Mouse (Mus musculus): ENCODE results near the gene Rbm8a2. TPM values are rescaled to one million over a fixed set of nuclear protein-coding genes. Genes with fewer than 3 reads are reported as not detected.
"Not testable (repeated sequence)": the region's sequence is repeated elsewhere in the genome, so short reads cannot be mapped to it uniquely, and the experiment has no call there.

Gene Rbm8a2
- total RNA-seq (2015): 0.16 and 0.20 TPM in 2 replicates
- total RNA-seq (2017): 0.20 and 0.26 TPM in 2 replicates

DNA sequence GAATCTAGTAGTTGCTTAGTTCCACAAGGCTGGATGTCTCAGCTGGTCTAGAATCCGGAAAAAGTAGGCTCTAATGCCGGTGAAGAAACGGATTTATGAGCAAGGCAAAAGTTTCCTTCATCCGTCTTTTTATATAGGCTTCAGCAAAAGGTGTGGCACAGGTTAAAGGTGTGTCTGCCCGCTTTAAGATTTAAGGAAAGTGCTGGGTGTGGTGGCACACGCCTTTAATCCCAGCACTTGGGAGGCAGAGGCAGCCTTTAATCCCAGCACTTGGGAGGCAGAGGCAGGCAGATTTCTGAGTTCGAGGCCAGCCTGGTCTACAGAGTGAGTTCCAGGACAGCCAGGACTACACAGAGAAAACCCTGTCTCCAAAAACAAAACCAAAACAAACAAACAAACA, at the start of gene Rbm8a2:
Gene Rbm8a2, minus strand, starts transcription at position 101 of the 400 bp plus-strand sequence.
- ATAC-seq (ENCODE audit: poor library complexity, severe bottlenecking): not testable (repeated sequence)

DNA sequence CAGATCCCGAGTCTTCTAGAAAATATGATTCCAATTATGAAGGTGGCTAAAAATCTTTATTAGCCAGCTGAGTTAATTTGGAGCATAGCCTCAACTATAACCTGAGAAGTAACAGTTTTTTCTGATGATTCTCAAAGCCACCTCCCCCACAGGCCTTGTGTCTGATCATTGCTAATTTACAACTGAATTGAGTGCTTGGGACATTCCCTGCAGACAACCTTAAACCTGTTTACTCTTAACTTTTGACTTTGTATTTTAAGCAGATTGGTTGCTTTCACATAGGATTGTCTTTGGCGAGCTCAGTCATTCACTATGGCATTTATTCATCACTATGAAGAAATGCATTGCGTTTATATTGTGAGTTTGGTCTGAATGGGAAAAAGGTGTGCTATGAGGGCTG, 49.5 kb upstream of the Rbm8a2 start:
- no peak for ATAC-seq (ENCODE audit: poor library complexity, severe bottlenecking)

DNA sequence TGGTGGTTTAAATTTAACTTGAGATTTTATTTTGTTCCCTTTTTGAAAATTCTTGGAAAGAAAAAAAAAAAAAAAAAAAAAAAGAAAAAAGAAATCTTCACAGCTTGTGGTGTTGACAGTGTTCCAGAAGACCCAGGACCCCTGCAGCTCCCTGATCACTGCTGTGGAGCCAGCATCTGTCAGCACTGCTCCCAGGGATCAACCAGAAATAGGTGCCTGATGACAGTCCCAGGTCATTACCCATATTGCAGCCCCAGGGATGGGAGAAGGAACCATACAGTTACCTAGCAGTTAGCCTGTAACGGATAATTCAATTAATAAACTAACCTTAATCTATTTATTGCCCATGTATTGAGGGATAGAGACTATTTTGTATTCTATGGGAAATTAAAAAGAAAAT, 45.6 kb upstream of the Rbm8a2 start:
- ATAC-seq (ENCODE audit: poor library complexity, severe bottlenecking): no peak

DNA sequence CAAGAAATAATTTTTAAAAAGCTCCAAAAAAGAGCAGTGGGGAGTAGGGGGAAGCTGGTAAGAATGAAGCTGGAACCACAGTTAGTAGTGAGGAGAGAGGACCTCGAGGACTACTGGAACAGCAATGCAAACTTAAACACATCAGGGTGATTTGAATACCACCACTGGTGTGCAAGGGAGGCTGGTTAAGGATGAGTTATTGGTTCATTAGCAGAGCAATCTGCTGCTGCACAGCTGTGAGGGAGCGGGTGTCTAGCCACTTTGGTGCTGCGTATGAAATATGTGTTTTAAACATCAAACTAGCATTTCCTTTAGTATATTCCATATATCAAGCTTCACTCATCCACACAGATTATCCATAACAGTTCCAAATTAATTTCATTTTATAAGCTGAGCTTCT, 39.6 kb upstream of the Rbm8a2 start:
- ATAC-seq (ENCODE audit: poor library complexity, severe bottlenecking): no peak

DNA sequence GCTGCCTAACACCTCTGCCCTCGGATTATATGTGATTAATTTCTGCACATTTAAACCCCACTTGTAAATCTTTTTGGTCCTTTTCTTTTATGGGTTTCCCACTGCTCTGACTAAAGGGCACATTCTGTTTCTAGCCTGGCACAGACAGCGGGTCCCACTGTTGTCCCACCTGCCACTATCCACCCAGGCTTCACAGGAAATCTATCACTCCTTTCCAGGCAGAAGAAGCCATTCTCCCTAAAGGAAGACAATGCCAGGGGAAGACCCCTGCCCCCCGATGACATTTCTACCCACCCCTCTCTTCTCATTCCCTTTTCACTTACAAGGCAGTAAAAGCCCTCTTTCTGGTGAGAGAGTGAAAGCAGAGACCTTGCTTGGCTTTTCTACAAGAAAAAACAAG, 37.2 kb upstream of the Rbm8a2 start:
- no peak for ATAC-seq (ENCODE audit: poor library complexity, severe bottlenecking)

DNA sequence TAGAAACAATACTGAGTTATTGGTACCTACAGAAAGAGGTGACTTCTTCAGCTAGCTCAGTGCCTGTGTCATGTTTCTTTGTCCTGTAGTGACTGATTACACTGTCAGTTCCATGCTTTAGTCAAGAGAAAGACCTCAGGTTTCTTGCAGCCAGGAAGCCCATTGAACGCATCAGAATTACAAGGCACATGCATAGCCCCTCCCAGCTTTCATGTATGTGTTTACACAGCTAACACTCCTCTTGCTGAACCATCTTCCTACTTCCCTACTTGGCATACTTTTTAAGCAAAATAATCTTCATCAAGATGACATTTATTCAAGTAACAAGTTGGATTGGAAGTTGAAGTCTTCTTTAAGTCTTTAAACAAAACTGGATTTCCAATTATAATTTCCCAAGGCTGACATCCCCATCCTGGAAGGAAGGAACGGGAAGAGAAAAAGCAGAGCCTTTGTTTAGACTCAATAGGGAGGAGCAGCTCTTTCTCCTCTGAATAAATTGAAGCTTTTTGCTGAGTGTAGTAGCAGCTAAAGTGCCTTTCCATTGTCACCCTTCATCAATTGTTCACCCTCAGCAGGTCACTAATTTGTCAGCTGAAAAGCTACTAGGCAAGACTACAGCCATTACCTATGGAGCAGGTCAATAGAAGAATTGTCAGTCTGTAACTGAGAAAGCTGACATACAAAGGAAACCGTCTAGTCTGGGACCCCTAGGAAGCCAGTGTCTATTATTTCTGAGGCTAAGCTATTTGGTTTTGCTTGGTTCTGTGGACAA, 34.8 kb upstream of the Rbm8a2 start:
- ATAC-seq (ENCODE audit: poor library complexity, severe bottlenecking): no peak

DNA sequence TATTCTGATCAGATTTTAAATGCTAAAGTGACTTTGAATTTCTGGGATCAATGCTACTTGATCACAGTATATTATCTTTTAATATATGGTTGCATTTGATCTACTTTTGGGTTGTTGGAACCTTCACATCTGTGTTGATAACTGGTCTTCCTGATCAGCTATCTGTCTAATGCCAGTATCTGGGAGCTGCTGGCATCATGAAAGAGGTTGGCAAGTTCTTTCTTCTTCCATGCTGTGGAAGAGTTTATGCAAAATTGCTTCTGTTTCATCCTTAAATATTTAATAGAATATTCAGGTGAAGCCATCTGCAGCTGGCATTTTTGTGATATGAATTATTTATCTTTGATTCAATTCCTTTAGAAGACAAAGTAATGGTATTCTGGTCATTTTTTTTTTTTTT, 32.6 kb upstream of the Rbm8a2 start:
- no peak for ATAC-seq (ENCODE audit: poor library complexity, severe bottlenecking)

DNA sequence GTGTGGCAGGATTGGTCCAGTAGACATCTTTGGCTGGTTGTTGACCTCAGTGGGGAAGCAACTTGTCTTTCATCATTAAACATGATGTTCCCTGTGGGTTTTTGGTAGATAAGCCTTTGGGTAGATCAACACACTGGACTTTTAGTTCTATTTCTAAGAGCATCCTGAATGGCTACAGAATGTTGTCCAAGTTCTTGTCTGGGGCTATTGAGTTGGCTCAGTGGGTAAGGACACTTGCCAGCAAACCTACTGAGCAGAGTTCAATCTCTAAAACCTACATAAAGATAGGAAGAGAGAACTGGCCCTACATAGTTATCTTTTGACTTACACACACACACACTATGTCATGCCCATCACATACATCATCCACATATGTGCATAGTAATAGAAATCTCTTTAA, 32.2 kb upstream of the Rbm8a2 start:
- ATAC-seq (ENCODE audit: poor library complexity, severe bottlenecking): no peak

DNA sequence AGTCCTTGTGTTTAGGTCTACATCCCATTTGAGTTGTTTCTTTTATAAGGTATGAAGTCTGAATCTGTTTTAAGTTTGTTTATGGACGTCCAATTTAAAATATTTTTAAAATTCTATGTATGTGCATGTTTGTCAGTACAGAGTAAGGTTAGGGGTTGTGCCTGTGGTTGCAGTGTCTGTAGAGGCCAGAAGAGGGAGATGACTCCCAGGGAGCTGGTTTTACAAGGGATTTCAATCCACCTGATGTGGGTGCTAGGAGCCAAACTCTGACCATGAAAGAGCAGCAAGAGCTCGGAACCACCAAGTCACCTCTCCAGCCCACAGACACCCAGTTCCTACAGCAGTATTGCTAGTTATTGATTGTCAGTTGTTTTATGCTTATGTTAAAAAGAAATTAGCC, 29.5 kb upstream of the Rbm8a2 start:
- ATAC-seq (ENCODE audit: poor library complexity, severe bottlenecking): no peak

DNA sequence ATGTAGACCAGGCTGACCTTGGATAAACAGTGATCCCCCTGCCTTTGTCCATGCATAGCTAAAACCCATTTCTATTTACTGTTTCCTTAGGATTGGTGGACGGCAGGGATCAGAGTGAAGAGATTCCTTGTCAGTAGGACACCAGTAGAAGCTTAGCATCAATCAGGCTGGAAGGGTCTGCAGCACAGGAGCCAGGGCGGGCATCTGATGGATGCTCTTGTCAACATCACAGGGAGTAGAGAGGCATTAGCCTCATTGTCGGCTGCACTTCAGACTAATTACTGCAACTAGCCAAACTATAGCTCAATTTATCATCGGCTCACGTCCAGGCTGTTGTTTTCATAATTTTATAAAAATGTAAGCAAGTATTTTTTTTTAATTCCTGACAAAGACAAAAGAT, 21.7 kb upstream of the Rbm8a2 start:
- no peak for ATAC-seq (ENCODE audit: poor library complexity, severe bottlenecking)

DNA sequence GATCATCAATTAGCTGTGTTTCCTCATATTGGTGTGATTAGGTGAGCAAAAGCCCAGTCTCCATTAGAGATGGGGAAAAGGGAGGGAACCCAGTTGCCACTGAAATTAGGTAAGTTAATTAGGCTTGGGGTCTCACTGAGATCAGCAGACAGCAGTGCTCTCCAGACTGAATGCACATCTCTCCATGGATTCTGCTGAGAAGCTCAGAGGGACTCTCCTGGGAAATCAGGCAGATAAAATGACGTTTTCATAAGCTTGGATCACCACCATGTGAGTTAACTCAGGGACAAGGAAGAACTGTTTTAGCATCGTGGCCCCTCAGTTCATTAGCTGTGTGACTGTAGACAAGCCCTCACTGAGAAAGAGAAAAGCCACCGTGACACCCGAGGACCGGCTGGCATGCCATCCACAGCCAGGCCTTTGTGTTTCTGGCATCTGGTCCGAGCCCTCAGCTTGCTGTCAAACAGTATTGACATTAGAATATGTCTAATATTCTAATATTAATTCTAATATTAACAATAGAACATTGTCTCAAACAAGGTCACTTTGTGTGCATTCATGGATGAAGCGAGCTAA, 18.2 kb upstream of the Rbm8a2 start:
- ATAC-seq (ENCODE audit: poor library complexity, severe bottlenecking): no peak

DNA sequence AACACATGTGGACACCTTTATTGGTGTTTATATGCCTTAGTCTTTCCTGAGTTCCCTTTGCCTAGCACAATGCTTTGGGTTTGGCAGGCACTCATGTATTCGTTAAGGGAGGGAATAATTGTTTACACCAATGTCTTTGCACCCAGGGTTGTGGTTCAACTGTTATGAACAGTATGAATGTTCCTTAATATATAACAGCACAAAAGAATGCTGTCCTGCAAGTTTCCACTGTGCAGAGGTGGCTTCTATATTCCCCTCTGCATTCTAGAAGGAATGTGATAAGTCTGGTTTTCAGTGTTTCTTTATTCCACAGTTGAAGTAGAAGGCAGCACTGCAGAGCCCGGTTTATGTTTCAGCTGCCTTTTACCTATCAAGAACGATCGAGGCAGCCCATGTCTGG, 10.0 kb upstream of the Rbm8a2 start:
- no peak for ATAC-seq (ENCODE audit: poor library complexity, severe bottlenecking)

DNA sequence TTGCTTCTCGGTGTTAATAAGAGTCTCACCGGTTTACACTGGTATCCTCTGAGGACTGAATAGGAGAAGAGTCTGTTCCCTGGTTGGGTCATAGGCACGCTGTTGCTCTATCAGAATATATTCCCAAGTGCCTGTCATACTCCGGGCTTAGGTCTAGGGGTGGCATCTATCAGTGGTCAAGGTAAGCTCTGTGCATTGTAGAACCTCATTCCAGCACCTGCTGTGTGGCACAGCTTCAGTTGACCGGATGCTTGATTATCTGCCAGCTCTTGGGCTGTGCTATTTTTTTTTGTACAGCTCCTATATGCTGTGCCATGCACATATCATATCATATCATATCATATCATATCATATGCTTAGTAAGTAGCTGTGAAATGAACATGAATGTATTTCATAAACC, 9.5 kb upstream of the Rbm8a2 start:
- ATAC-seq (ENCODE audit: poor library complexity, severe bottlenecking): no peak

DNA sequence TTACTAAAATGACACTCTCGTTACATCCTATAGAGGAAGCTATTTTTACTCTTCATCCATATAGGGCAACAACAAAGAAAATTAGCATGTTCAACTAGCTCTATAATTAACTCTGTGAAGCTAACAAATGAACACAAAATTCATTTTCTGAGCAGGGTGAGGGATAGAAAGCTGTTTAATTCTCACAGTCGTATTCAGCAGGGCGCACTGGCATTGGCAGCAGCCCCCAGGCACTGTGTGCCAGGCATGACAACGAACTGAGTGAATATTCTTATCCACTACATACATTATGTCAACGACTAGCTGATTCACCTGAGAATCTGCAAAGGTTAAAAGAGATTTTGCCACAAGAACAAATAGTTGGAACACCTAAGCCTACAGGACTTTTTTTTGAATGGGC, 8.2 kb downstream of the Rbm8a2 start:
- ATAC-seq (ENCODE audit: poor library complexity, severe bottlenecking): no peak

DNA sequence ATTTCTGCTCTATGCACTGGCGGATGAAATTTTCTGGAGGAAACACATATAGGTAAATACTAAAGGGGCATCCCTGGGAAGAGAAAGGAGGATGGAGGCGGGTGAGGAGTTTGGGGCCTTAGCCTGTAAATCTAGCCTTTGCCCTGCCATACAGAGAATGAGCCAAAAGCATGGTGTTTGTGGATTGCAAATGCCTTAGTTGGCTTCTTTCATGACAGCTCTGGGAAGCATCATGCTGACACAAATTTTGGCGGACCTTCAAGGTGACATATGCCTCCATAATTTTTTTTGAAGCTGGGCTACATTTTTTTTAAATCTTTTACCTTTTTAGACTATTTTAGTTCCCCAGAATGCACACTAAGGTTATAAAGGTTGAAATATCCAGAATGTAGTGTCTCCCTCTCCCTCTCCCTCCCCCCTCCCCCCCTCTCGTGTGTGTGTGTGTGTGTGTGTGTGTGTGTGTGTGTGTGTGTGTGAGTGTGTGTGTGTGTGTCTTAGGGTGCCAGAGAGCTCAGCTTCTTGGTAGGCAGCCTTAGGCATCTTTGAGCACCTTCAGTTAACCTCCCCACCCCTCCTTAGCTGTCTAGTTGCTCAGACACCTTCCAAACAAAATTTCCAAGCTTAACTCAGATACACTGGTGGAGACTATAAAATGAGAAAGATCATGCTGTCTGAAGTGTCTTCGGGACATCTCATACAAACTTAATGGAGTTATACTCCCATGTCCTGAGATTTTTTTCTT, 11.7 kb downstream of the Rbm8a2 start:
- no peak for ATAC-seq (ENCODE audit: poor library complexity, severe bottlenecking)

DNA sequence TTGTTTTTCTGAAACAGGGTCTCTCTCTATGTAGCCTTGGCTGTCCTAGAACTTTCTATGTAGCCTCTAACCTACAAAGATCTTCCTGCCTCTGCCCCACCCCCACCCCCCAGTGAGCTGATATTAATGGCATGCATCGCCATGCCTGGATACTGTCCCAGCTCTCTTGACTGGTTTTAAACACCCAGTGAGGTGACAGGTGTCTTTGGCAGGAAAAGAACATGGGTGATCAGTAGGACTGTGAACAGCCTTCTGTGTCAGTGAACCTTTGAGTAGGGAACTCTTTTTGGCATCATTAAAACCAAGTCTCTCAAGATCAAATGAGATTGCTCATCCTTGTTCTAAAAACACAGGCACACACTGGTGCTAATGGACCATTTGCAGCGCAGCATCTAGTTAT, 17.1 kb downstream of the Rbm8a2 start:
- no peak for ATAC-seq (ENCODE audit: poor library complexity, severe bottlenecking)

DNA sequence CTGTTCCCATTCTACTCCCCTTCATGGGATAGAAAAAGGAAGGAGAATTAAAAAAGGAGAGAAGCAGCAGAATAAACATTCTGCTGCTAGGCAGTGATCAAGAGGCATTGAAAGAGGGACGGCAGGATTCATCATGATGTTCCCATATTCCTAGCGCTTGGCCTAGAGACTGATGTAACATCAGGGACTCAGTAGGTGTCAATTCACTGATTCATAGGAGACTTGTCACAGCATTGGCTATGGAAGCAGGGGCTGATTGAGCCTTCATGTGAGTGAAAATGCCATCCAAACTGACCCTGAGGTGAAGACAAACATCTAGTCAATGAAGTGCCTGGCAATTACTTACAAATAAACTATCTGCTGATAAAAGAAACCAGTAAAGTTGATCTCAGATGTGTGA, 28.1 kb downstream of the Rbm8a2 start:
- ATAC-seq (ENCODE audit: poor library complexity, severe bottlenecking): no peak

DNA sequence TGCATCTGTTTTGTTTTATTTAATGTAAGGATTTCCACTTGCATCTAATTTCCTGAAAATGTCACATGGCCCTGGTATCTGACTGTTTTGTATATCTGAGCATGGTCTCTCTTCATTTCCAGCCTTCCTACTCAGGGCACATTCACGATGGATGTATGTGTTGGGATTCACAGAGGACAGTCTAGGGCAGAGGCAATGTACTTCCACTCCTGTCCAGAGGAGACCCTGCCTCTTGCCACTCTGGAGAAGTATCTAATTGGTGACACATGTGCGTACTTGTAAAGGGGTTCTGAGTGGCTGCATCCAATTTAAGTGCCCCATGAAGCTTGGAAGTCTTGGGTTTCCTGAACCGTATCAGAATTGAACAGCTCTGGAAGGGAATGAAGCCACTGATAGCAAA, 28.5 kb downstream of the Rbm8a2 start:
- ATAC-seq (ENCODE audit: poor library complexity, severe bottlenecking): no peak

DNA sequence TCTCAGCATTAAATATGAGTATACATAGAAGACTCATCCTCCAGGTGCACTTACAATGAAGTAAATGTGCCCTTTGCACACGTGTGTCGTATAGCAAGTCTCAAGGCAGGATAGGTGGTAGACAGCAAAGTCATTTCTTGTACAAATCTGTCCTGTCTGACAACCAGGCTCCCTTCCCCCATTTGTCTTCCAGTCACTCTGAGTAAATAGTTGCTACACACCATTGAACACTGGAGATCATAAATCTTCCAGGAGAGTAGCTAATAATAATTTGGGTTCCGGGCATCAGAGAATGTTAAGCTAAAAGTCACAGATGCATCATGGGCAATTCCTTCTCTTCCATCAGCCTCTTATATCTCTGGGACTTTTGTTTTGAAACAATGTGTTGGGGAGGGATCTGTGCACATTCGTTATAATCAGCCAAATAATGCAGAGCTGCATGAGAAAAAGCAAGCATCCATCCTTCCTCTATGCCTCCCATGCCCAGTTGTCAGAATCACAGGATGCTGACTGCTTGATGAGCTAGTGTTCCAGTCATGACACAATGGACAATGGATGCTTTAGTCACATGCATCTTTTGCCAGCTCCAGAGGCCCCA, 32.1 kb downstream of the Rbm8a2 start:
- ATAC-seq (ENCODE audit: poor library complexity, severe bottlenecking): no peak

DNA sequence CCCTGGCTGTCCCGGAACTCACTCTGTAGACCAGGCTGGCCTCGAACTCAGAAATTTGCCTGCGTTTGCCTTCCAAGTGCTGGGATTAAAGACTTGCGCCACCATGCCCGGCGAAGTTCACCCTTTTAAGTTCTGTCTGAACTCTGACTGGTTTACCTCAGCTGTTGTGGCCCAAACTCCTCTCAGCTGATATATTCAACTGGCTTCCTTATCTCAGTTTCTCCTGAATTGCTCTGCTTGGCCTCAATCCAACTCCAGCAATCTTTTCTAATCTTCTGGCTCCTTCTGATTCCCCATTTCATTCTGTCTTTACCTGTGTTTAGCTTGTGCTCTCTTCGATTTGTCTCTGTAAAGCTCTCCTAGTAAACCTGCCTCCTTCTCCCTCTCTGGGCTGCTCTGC, 35.7 kb downstream of the Rbm8a2 start:
- no peak for ATAC-seq (ENCODE audit: poor library complexity, severe bottlenecking)

DNA sequence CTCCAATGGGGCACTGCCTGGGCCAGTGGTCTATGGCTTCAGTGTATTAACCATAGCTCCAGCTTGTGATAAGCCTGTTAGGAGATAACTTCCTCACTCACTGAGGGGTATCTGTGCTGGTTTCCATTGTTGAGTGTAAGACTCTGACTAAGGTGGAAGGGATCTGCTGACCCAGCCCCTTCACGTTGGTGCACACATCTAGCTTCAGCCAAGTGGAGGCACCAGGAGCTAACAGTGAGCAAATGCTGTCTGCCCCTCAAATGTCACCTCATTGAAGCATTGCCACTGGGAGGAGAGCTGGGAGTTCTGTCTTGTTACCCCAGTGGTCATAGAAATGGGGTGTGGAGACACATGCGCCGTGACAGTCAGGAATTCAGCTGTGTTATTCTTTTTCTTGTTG, 40.2 kb downstream of the Rbm8a2 start:
- ATAC-seq (ENCODE audit: poor library complexity, severe bottlenecking): no peak

DNA sequence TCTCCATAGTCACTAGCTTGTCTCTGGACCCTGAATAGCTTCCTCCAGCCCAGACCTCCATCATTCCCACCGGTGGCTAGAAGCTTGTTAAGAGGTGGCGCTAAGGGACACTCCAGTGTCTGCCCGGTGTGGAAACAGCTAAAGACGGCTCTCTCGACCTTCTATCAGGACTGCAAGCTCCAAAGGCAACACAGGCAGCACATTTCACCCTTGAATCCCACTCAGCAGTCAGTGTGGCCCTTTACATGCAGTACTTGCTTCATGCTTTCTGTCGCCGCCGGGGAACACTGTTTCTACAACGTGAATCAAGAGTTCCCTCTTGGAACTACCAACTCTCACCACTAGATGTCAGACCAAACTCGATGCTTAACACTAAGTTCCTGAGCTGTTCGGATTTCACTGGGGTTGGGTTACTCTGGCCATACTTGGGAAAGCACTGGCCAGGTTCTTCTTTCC, 42.6 kb downstream of the Rbm8a2 start:
- ATAC-seq (ENCODE audit: poor library complexity, severe bottlenecking): peak; percentile 85
